In the genomic region with DNA sequence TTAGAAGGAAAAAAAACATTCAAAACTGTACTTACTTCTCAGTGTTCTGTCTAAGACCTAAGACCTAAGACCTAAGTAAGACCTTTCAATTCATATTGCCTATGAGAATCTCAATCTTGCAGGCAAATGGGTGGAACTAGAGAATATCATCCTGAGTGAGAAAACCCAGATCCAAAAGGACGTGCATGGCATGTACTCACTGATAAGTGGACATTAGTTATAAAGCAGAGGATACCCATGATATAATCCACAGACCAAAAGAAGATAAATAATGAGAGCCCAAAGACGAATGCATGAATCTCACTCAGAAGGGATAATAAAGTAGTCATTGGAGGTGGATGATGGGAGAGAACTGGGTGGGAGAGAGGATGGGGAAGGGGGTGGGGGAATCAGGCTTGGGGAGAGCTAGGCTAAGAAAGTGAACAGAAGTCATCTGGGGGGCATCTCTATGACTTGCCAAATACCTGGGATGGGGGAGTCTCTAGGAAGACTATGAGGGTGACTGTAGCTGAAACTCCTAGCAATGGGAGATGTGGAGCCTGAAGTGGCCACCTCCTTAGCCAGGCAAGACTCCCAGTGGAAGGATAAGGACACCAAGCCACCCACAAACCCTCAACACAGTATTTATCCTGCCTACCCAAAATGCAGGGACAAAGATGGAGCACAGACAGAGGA, we compare ENCODE assay signal across 21 mouse cellular contexts.
"Had no signal": no experiment of that assay in that cellular context is flagged by ENCODE, and none has a peak within 500 bp of the region (broad histone marks: within the 10 kb centered on the region; RNA-seq: fewer than 3 reads in every experiment).

No protein-coding gene starts in this region.

- H3K27me3 ChIP-seq: intestine, embryonic 15.5 days; lung, embryonic 15.5 days had no signal

- H3K9me3 ChIP-seq: intestine, embryonic 15.5 days; limb, embryonic 10.5 days; limb, embryonic 13.5 days; lung, embryonic 15.5 days; megakaryocyte, embryonic 14.5 days; midbrain, embryonic 10.5 days; midbrain, embryonic 13.5 days; neural tube, embryonic 13.5 days had no signal

- H3K36me3 ChIP-seq: intestine, embryonic 15.5 days; limb, embryonic 10.5 days; limb, embryonic 13.5 days; lung, embryonic 15.5 days; midbrain, embryonic 10.5 days; midbrain, embryonic 13.5 days; neural tube, embryonic 13.5 days had no signal

- H3K27ac ChIP-seq: intestine, embryonic 15.5 days; limb, embryonic 10.5 days; limb, embryonic 13.5 days; lung, embryonic 15.5 days; midbrain, embryonic 10.5 days; midbrain, embryonic 13.5 days; neural tube, embryonic 13.5 days; stomach, postnatal 0 days had no signal

- ATAC-seq: intestine, embryonic 15.5 days; midbrain, embryonic 13.5 days; midbrain, embryonic 16.5 days had no signal

- H3K4me2 ChIP-seq: intestine, embryonic 15.5 days; limb, embryonic 13.5 days; lung, embryonic 15.5 days; midbrain, embryonic 13.5 days; neural tube, embryonic 13.5 days had no signal

- DNase-seq: kidney, adult 11 months; kidney, adult 8-10 months; kidney, postnatal 14 days; kidney, postnatal 4 days; lung, postnatal 10 days; lung, postnatal 36 days; retina, postnatal 1 day; thymus, adult 2 months; thymus, postnatal 14 days; thymus, postnatal 4 days had no signal

- H3K9ac ChIP-seq: intestine, embryonic 15.5 days; limb, embryonic 13.5 days; lung, embryonic 15.5 days; midbrain, embryonic 13.5 days; neural tube, embryonic 13.5 days had no signal

- H3K4me1 ChIP-seq: intestine, embryonic 15.5 days; limb, embryonic 10.5 days; limb, embryonic 13.5 days; lung, embryonic 15.5 days; megakaryocyte, embryonic 14.5 days; midbrain, embryonic 10.5 days; midbrain, embryonic 13.5 days; neural tube, embryonic 13.5 days had no signal

- H3K4me3 ChIP-seq: intestine, embryonic 15.5 days; limb, embryonic 10.5 days; limb, embryonic 13.5 days; lung, embryonic 15.5 days; megakaryocyte, embryonic 14.5 days; midbrain, embryonic 10.5 days; midbrain, embryonic 13.5 days; myocyte; neural tube, embryonic 13.5 days had no signal
